Mouse (Mus musculus): ENCODE results near the gene 1700028P14Rik.

GRCm38 (mm10) chr19:23543244-23544004, 109.2 kb downstream of the 1700028P14Rik start:
- no peak for TF ChIP-seq ZNF384 (IDR thresholded peaks at IDR 0.05; ENCODE audit: low read depth, low read length)
- no peak for TF ChIP-seq MAFK (IDR thresholded peaks at IDR 0.05; ENCODE audit: insufficient read depth, low read depth, low read length)
- TF ChIP-seq ZC3H11A (IDR thresholded peaks at IDR 0.05; ENCODE audit: borderline replicate concordance, low read depth, low read length), result no peak
- TF ChIP-seq CHD2 (IDR thresholded peaks at IDR 0.05; ENCODE audit: low read depth, low read length), result no peak
- no peak for TF ChIP-seq HCFC1 (IDR thresholded peaks at IDR 0.05; ENCODE audit: borderline replicate concordance, insufficient read depth, low read length)
